Comparison of ENCODE assay signal across 1 mouse cellular context in the genomic region with DNA sequence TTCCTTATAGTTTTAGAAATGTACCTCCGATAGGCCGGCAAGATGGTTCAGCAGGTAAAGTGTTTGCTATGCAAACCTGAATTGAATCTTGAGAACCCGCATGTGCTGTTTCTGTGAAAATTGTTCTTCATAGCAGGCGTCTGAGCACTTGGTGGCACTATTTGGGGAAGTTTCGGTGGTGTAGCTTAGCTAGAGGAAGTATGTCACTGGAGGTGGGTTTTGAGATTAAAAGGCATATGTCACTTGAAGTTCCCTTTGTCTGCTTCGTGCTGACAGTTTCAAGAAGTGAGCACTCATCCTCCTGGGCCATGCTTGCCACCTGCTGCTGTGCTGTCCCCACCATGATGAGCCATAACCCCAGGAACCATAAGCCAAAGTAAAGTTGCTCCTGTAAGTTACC.
TF ChIP-seq lines count a peak whose summit lies in the region.

No protein-coding gene starts in this region.

TF ChIP-seq in CH12.LX, 34 proteins besides CTCF, POLR2A, EP300 and RAD21:
- TF ChIP-seq HCFC1 (IDR thresholded peaks at IDR 0.05; ENCODE audit: low read depth, low read length) (no peak), E2F4 (IDR thresholded peaks at IDR 0.05; ENCODE audit: insufficient replicate concordance, low read depth, low read length) (no peak), ZKSCAN1 (IDR thresholded peaks at IDR 0.05; ENCODE audit: borderline replicate concordance, low read depth, low read length) (no peak), IRF4 (IDR thresholded peaks at IDR 0.05; ENCODE audit: low read depth, low read length) (peak; percentile 22; the same call in 1 of the 2 replicates), SIN3A (IDR thresholded peaks at IDR 0.05; ENCODE audit: low read length) (no peak), CHD1 (IDR thresholded peaks at IDR 0.05; ENCODE audit: low read depth, low read length) (no peak), RCOR1 (conservative IDR thresholded peaks at IDR 0.05; ENCODE audit: low read depth, low read length) (no peak), ELF1 (IDR thresholded peaks at IDR 0.05; ENCODE audit: low read depth, low read length) (no peak; the same call in 1 of the 2 replicates)
